Mouse (Mus musculus): Measurements from ENCODE around the gene Gba. TPM values are rescaled to one million over a fixed set of nuclear protein-coding genes. Genes with fewer than 3 reads are reported as not detected.

The Gba gene
- total and polyA plus RNA-seq, 3 experiments: 49.1 to 55.0 TPM; not detected in 1

GRCm38 (mm10) chr3:89236516-89236915 lies 33.8 kb downstream of the Gba start:
- Histone ChIP-seq H3K4me3 (ENCODE audit: control insufficient read depth in 1 of 2, insufficient read depth in 1 of 2, low read depth in 2 of 2, low read length in 2 of 2) (no peak overlapping the region), H3K9me3 (replicated peaks; ENCODE audit: insufficient read depth, low read length) (no peaks in the 10 kb centered on the region), H3K4me1 (ENCODE audit: control insufficient read depth in 1 of 2, insufficient read depth in 2 of 2, low read length in 2 of 2) (peaks cover 5 to 18% of the 10 kb centered on the region in 2 experiments; a peak in 3 of 4 replicates), H3K27me3 (ENCODE audit: control insufficient read depth in 1 of 2, insufficient read depth in 2 of 2, low read length in 2 of 2) (no peaks in the 10 kb centered on the region), H3K27ac (ENCODE audit: control insufficient read depth, low read depth, low read length) (no peak overlapping the region), H3K36me3 (ENCODE audit: control insufficient read depth in 1 of 2, insufficient read depth in 2 of 2, low read length in 2 of 2) (peaks cover 0 to 12% of the 10 kb centered on the region in 2 experiments; a peak in 2 of 4 replicates), H3K9ac (ENCODE audit: control insufficient read depth, low read depth, low read length, poor library complexity, severe bottlenecking) (no peak overlapping the region), H3K79me2 (ENCODE audit: control insufficient read depth, insufficient read depth, low read length, poor library complexity) (no peaks in the 10 kb centered on the region)
- TF ChIP-seq ZC3H11A (IDR thresholded peaks at IDR 0.05; ENCODE audit: low read depth, low read length) (no peak), POLR2AphosphoS5 (IDR thresholded peaks at IDR 0.05; ENCODE audit: borderline replicate concordance, low read depth, low read length) (no peak), HCFC1 (IDR thresholded peaks at IDR 0.05; ENCODE audit: low read depth, low read length) (no peak), MYB (IDR thresholded peaks at IDR 0.05; ENCODE audit: low read depth, low read length) (no peak), USF2 (IDR thresholded peaks at IDR 0.05; ENCODE audit: borderline replicate concordance in 1 of 2, insufficient read depth in 1 of 2, low read depth in 1 of 2, low read length in 2 of 2) (no peak), TCF12 (IDR thresholded peaks at IDR 0.05; ENCODE audit: low read depth, low read length) (no peak), CHD1 (IDR thresholded peaks at IDR 0.05; ENCODE audit: low read depth, low read length) (no peak), ELF1 (IDR thresholded peaks at IDR 0.05; ENCODE audit: low read depth, low read length) (no peak), MYC (IDR thresholded peaks at IDR 0.05; ENCODE audit: low read depth, low read length) (no peak), ZKSCAN1 (IDR thresholded peaks at IDR 0.05; ENCODE audit: low read depth, low read length) (no peak), RCOR1 (IDR thresholded peaks at IDR 0.05; ENCODE audit: low read depth, low read length) (no peak), MXI1 (IDR thresholded peaks at IDR 0.05; ENCODE audit: low read depth, low read length) (no peak)
- no peak for DNase-seq (ENCODE audit: low read depth, low spot score)

GRCm38 (mm10) chr3:89237682-89238081 lies 35.0 kb downstream of the Gba start:
- no peak for DNase-seq (ENCODE audit: low read depth, low spot score)
- TF ChIP-seq EP300 (IDR thresholded peaks at IDR 0.05; ENCODE audit: low read depth in 1 of 2, low read length in 2 of 2) (no peak), ZMIZ1 (IDR thresholded peaks at IDR 0.05; ENCODE audit: low read depth, low read length) (no peak), TBP (IDR thresholded peaks at IDR 0.05; ENCODE audit: low read depth, low read length) (no peak), USF2 (IDR thresholded peaks at IDR 0.05; ENCODE audit: borderline replicate concordance in 1 of 2, insufficient read depth in 1 of 2, low read depth in 1 of 2, low read length in 2 of 2) (no peak)
- H3K9ac ChIP-seq (ENCODE audit: control insufficient read depth, low read depth, low read length, poor library complexity, severe bottlenecking): no peak overlapping the region
- H3K4me1 ChIP-seq (ENCODE audit: control insufficient read depth in 1 of 2, insufficient read depth in 2 of 2, low read length in 2 of 2): peaks cover 5 to 18% of the 10 kb centered on the region in 2 experiments; a peak in 3 of 4 replicates
- no peak overlapping the region for H3K27ac ChIP-seq (ENCODE audit: control insufficient read depth, low read depth, low read length)
- no peaks in the 10 kb centered on the region for H3K27me3 ChIP-seq (ENCODE audit: control insufficient read depth in 1 of 2, insufficient read depth in 2 of 2, low read length in 2 of 2)
- H3K36me3 ChIP-seq (ENCODE audit: control insufficient read depth in 1 of 2, insufficient read depth in 2 of 2, low read length in 2 of 2): peaks cover 0 to 12% of the 10 kb centered on the region in 2 experiments; a peak in 3 of 4 replicates
- H3K4me3 ChIP-seq (ENCODE audit: control insufficient read depth in 1 of 2, insufficient read depth in 1 of 2, low read depth in 2 of 2, low read length in 2 of 2): no peak overlapping the region
- no peaks in the 10 kb centered on the region for H3K9me3 ChIP-seq (replicated peaks; ENCODE audit: insufficient read depth, low read length)
- H3K79me2 ChIP-seq (ENCODE audit: control insufficient read depth, insufficient read depth, low read length, poor library complexity): no peaks in the 10 kb centered on the region
